Mouse (Mus musculus) neural tube, embryonic 11.5 days (tissue): ENCODE measurements around the gene Adcy3. TPM values are rescaled to one million over a fixed set of nuclear protein-coding genes. Genes with fewer than 3 reads are reported as not detected.

Experiments used
- ATAC-seq: fragments of 200-750 bp; cut with Nextera tagmentation; 2 replicates; pipeline ENCODE4 v1.8.0; 2017; ENCODE audit warnings: moderate number of reproducible peaks, mild to moderate bottlenecking, moderate TSS enrichment, moderate library complexity; ENCODE audit not compliant: insufficient read depth, low FRiP score, low TSS enrichment
- DNase-seq: peaks from one replicate; pipeline ENCODE4 v3.0.0-alpha.2; 2015; ENCODE audit warnings: low spot score
- H3K27ac ChIP-seq: fragments of 300-500 bp; sonication (generic); 2 replicates; pipeline ENCODE4 v1.5.1; 2014; ENCODE audit warnings: low read depth, mild to moderate bottlenecking, low read length
- H3K27me3 ChIP-seq: fragments of 300-500 bp; sonication (generic); 2 replicates; pipeline ENCODE4 v1.6.1; 2014; ENCODE audit warnings: mild to moderate bottlenecking, low read length, mixed read lengths; ENCODE audit not compliant: control insufficient read depth, insufficient read depth
- H3K36me3 ChIP-seq: fragments of 300-500 bp; sonication (generic); 2 replicates; pipeline ENCODE4 v1.6.1; 2014; ENCODE audit warnings: mild to moderate bottlenecking, low read length, moderate library complexity, mixed read lengths; ENCODE audit not compliant: control insufficient read depth, insufficient read depth
- H3K4me1 ChIP-seq: fragments of 300-500 bp; sonication (generic); 2 replicates; pipeline ENCODE4 v1.6.1; 2014; ENCODE audit warnings: low read length, mixed read lengths; ENCODE audit not compliant: control insufficient read depth, insufficient read depth
- H3K4me2 ChIP-seq: fragments of 300-500 bp; sonication (generic); 2 replicates; pipeline ENCODE4 v1.6.1; 2014; ENCODE audit warnings: low read depth, mild to moderate bottlenecking, moderate library complexity
- H3K4me3 ChIP-seq: fragments of 300-500 bp; sonication (generic); 2 replicates; pipeline ENCODE4 v1.5.1; 2014; ENCODE audit warnings: low read depth, low read length
- H3K9ac ChIP-seq: fragments of 300-500 bp; sonication (generic); 2 replicates; pipeline ENCODE4 v1.6.1; 2014; ENCODE audit warnings: mild to moderate bottlenecking, low read length
- H3K9me3 ChIP-seq: fragments of 300-500 bp; sonication (generic); 2 replicates; pipeline ENCODE4 v1.6.1; 2016; ENCODE audit warnings: low read length; ENCODE audit not compliant: control insufficient read depth
- WGBS: fragments of 180-500 bp; shearing (Covaris S2); extraction: QIAGEN DNeasy Blood & Tissue Kit; methylation state at CpG from one replicate; pipeline ENCODE4 v1.1.7; 2014; 5-methylcytosine and 5-hydroxymethylcytosine counted together
- polyA plus RNA-seq: library from polyadenylated mRNA; unstranded; fragments of >200 nt; fragmentation: Nextera tagmentation; extraction: Ambion mirVana; gene quantifications from 2 replicates; pipeline ENCODE4 v1.2.1, GENCODE M21; 2014

The Adcy3 gene
- polyA plus RNA-seq, 1 experiment from 2014 or later, result 5.8 TPM

DNA sequence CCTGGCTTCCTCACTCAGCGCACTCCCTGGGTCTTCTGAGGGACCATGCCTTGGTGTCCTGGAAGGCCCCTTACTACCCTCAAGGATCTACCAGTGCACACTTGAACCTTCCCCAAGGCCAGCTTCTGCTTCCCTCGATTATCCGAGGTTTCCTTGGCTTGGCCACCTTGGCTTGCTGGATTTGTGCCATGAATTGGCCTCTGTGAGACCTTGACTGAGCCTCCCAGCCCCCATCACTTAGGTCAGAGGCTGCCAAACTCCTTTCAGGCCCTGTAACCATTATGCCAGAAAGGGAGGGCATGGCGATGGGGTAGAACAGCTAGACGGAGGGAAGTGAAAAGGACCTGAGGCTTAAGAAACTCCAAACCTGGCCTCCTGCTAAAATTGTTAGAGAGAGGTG lies 36.7 kb downstream of the Adcy3 start:
- H3K36me3 ChIP-seq, result no peaks in the 10 kb centered on the region
- no peaks in the 10 kb centered on the region for H3K27me3 ChIP-seq
- no peaks in the 10 kb centered on the region for H3K9me3 ChIP-seq
- no peak overlapping the region for H3K27ac ChIP-seq
- H3K4me2 ChIP-seq, result no peak overlapping the region
- ATAC-seq (no peak), DNase-seq (no peak)
- no peak overlapping the region for H3K4me3 ChIP-seq
- H3K4me1 ChIP-seq, result no peaks in the 10 kb centered on the region
- 90% methylated on average over 5 of the region's 5 CpGs for WGBS
- no peak overlapping the region for H3K9ac ChIP-seq

DNA sequence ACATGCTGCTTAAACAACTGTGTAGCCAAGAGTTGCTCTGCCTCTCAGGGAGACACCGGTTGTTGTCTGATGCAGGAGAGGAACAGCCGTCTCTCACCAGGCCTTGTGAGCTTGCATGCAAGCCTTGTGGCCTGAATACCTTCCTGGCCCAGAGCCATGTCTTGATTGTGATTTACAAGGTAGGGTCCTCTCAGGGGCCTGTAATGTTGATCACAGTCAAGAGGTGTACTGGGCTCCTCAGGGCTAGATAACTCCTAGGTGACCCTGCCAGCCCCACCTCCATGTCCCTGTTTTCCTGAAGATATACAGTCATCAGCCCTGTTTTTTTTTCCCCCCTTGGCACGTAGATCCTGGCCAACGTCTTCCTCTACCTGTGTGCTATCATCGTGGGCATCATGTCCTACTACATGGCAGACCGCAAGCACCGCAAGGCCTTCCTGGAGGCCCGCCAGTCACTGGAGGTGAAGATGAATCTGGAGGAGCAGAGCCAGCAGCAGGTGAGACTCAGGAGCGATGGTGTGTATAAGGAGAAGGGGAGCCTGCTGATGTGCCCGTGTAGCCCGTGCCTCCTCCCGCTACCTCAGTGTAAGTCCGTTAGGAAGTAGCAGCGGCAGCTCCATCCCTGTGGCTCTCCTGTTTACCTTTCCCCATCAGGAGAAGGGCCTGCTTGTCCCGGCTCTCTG lies 40.3 kb downstream of the Adcy3 start:
- 89% methylated on average over 15 of the region's 15 CpGs for WGBS
- H3K4me1 ChIP-seq, result no peaks in the 10 kb centered on the region
- DNase-seq (no peak), ATAC-seq (no peak)
- no peak overlapping the region for H3K9ac ChIP-seq
- H3K27me3 ChIP-seq, result no peaks in the 10 kb centered on the region
- H3K36me3 ChIP-seq, result no peaks in the 10 kb centered on the region
- H3K4me2 ChIP-seq, result no peak overlapping the region
- no peak overlapping the region for H3K27ac ChIP-seq
- no peaks in the 10 kb centered on the region for H3K9me3 ChIP-seq
- H3K4me3 ChIP-seq, result no peak overlapping the region

DNA sequence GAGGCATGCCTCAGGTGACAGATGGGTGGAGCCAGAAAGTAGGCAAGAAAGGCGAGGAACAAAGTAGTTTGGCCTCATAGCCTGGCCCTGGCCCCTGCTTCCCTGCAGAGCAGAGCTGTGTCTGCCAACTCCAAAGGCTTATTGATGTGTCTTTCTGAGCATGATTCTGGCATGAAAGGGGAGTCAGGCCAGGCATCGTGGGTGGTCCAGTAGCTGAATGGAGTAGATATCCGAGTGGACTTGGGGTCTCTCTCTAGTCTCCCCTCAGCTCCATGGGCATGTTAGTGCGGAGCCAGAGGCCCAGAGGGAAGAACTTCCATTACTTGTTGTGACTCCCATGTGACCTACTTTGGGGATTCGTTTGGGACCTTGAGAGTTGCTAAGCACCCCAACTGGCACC lies 45.9 kb downstream of the Adcy3 start:
- Histone ChIP-seq H3K27ac (no peak overlapping the region), H3K9ac (no peak overlapping the region), H3K4me3 (no peak overlapping the region), H3K4me2 (no peak overlapping the region), H3K4me1 (no peaks in the 10 kb centered on the region), H3K36me3 (no peaks in the 10 kb centered on the region), H3K27me3 (no peaks in the 10 kb centered on the region), H3K9me3 (no peaks in the 10 kb centered on the region)
- DNase-seq (no peak), ATAC-seq (no peak)
- 46% methylated on average over 5 of the region's 5 CpGs for WGBS

DNA sequence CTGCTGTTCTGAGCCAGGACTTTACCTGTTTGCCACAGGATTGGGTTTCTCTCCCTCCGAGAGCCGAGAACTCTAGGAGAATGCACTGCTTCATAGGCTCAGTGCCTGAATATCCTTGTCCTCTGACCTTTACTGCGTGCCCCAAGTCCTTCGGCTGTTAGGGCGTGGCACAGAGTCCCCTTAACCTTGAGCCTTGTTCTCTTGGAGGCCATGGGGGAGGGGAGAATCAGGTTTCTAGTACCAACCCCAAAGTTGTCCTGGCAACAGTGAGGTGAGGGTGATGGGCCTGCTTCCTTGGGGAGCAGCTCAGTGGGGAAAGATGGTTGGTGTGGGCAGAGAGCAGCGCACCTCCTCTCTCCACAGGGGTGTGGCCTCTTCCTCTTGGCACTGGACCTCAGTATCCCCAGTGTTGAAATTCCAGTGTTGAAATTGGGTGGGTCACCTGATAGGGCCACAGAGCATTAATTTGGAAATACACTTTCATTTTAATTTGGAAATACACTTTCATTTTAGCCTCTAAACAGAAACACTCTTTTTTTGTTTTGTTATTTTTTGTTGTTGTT lies 46.8 kb downstream of the Adcy3 start:
- 80% methylated on average over 6 of the region's 6 CpGs for WGBS
- Histone ChIP-seq H3K36me3 (no peaks in the 10 kb centered on the region), H3K27ac (no peak overlapping the region), H3K4me2 (no peak overlapping the region), H3K4me3 (no peak overlapping the region), H3K4me1 (no peaks in the 10 kb centered on the region), H3K9me3 (no peaks in the 10 kb centered on the region), H3K9ac (no peak overlapping the region), H3K27me3 (no peaks in the 10 kb centered on the region)
- DNase-seq, result no peak
- ATAC-seq, result no peak

DNA sequence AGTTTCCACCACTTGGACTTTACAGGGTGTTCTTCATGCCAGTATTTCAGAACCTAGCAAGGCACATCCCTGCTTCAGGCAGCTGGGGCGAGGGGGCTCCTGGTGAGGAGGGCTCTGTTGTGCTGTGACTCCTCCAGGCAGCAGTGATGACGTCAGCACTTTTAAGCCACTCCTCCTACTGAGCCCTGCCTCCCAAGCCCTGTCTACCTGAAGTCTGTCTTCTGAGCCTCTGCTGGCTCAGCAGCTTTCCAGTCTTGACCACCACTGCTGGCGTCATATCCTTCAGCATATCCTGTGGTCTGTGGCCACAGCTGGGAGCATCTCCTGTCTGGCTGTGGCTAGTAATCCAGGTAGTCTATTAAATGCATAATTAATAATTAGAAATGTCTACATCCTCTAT lies 47.6 kb downstream of the Adcy3 start:
- Histone ChIP-seq H3K4me3 (no peak overlapping the region), H3K4me1 (no peaks in the 10 kb centered on the region)
- no peak for DNase-seq

DNA sequence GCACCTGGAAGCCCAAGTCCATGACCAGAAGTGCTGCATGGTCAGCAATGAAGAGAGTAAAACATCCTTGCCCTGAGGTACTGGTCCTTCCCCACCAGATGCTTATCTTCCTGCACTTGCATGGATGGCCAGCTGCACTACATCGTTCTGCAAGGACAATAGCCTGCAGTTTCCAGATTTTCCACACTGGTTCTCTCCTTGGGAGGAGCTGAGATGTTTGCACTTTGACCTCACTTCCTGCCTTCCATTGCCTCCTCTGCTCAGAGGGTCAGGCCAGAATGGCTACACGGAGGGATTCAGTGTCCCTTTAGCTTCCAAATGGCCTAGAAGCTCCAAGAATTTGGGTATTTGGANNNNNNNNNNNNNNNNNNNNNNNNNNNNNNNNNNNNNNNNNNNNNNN lies 51.7 kb downstream of the Adcy3 start:
- Histone ChIP-seq H3K27ac (no peak overlapping the region), H3K36me3 (no peaks in the 10 kb centered on the region), H3K9me3 (no peaks in the 10 kb centered on the region), H3K9ac (no peak overlapping the region), H3K4me3 (no peak overlapping the region), H3K4me2 (no peak overlapping the region), H3K4me1 (no peaks in the 10 kb centered on the region), H3K27me3 (no peaks in the 10 kb centered on the region)
- 62% methylated on average over 2 of the region's 2 CpGs for WGBS
- no peak for DNase-seq
- no peak for ATAC-seq

More for the DNA sequence above, 47.6 kb downstream of the Adcy3 start:
- Histone ChIP-seq H3K27me3 (no peaks in the 10 kb centered on the region), H3K9ac (no peak overlapping the region), H3K27ac (no peak overlapping the region), H3K9me3 (no peaks in the 10 kb centered on the region), H3K36me3 (no peaks in the 10 kb centered on the region), H3K4me2 (no peak overlapping the region)
- ATAC-seq, result no peak
- WGBS, result 66% methylated on average over 3 of the region's 3 CpGs

DNA sequence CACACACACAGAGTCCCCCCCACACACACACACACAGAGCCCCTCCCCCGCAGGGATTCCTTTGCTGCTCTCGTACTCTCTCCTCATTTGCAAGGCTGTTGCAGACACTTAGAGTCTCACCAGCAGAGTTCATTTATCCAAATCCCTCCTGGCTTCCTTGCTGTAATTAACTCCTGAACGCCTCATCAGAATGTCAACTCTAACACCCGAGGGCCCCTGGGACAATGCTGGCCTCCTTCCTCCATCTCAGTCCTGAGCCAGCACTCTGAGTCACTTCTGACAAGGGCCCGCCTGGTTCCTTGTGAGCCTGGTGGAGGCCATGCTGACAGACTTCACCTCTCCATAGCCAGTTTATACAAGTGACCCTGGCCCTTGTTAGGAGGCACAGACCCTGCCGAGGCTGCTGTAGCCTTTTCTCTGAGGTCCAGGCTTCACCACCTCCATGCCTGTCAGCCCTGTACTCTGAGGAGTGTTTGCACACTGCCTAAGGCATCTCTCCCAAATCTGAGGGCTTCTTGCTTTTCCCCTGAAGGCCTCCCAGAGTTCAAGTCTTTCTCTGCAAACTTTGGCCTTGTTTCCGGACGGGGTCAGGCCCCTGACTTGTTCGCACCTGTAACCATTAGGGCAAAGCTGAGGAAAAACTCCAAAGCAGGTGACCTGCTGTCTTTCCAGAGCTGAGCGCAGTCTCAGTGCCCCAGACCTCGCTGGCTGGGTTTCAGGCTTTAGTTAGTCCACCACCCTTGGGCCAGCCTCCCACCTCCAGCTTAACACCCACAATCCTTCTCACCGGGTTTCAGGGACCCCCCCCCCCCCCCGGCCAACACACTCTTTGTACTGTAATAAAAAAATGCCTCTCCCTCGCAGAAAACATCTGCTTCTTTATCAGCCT lies 55.5 kb downstream of the Adcy3 start:
- Histone ChIP-seq H3K27me3 (no peaks in the 10 kb centered on the region), H3K9me3 (no peaks in the 10 kb centered on the region), H3K36me3 (no peaks in the 10 kb centered on the region), H3K4me1 (no peaks in the 10 kb centered on the region), H3K4me3 (no peak overlapping the region), H3K4me2 (no peak overlapping the region), H3K9ac (no peak overlapping the region), H3K27ac (peak overlapping the region; percentile 49; the same call in 1 of the 2 replicates)
- ATAC-seq (peak; percentile 55; the same call in 1 of the 2 replicates), DNase-seq (peak; percentile 59)
- WGBS, result 45% methylated on average over 12 of the region's 14 CpGs

DNA sequence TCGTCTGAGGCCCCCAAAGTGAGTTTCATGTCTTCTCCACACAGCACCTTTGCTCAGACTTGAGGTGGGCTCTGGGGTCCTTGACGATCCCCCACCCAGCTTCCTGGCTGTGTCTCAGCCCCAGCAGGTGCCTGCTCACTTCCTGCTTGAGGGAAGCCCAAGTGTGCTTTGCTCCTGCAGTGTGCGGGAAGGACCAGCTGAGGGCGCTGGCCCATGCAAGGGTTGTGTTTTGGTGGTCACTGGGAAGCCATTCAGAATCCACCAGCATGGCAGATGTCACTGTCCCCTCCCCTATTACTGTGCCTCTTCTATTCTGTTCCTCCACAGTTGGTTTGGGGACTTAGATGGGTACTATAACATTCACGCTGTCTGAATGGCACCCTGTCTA lies 56.2 kb downstream of the Adcy3 start:
- ATAC-seq (no peak), DNase-seq (peak; percentile 56)
- Histone ChIP-seq H3K4me2 (no peak overlapping the region), H3K9me3 (no peaks in the 10 kb centered on the region), H3K27me3 (no peaks in the 10 kb centered on the region), H3K4me1 (no peaks in the 10 kb centered on the region), H3K4me3 (no peak overlapping the region), H3K36me3 (no peaks in the 10 kb centered on the region), H3K27ac (no peak overlapping the region), H3K9ac (no peak overlapping the region)
- 40% methylated on average over 5 of the region's 5 CpGs for WGBS
